Mouse (Mus musculus) left cerebral cortex, adult 18-20 months (tissue): Measurements from ENCODE around the gene Scn1a. TPM values are rescaled to one million over a fixed set of nuclear protein-coding genes. Genes with fewer than 3 reads are reported as not detected.

Source experiments
- DNase-seq, 2 experiments: peaks; one replicate each; pipeline ENCODE4 v3.0.0; 2021 to 2022; ENCODE audit warnings: low spot score in 2 of 2, mixed read lengths in 1 of 2
- total RNA-seq, 2 experiments: library from RNA; stranded (reverse); gene quantifications; 2 replicates each; pipeline ENCODE4 v1.2.3; 2021

Scn1a gene
- total RNA-seq, 2 experiments from 2014 or later: 102 to 126 TPM

DNA sequence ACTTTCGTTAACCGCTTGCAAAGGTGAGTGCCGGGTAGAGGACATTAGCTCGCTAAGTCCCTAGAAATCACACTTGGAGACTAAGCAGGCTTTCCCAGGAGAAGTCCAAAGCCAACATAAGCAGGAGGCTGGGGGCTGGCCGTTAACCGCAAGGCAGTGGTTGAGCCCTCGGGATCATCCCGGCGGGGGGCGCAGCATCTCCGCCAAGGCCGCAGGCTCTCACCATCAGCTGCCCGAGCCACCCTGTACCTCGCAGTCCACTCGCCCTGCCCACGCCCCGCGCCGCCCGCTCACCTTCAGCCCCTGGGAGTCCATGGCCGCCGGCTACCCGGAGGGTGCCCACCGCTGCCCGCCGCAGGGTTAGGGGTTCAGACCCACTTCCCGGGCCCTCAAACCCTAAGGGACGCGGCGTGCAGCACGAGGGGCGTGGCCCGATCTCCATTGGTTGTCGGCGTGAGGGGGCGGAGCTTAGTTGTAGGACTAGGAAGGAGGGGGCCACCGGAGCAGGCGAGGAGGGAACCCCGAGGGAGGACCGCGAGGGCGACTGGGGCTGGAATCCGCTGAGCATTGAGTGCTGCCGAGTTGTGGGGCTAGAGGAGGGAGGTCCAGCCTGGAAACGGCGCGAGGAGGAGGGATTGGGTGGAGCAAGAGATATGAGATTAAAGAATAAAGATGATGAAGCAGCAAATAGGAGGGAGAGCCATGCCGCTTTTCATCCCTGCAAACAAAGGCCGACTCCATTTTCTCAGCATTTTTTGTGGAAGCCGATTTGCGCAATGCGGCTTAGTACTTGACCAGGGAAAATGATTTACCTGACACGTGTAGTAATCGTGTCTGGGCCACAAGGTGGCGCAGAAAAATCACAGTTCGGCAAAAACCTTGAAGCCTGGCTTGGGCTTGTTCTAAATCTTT is 184.2 kb downstream of the Scn1a start, which contains the start of gene Ttc21b:
Gene Ttc21b (minus strand): TSS at position 398 of the 912 bp plus-strand sequence.
- DNase-seq: peak; percentile 98

DNA sequence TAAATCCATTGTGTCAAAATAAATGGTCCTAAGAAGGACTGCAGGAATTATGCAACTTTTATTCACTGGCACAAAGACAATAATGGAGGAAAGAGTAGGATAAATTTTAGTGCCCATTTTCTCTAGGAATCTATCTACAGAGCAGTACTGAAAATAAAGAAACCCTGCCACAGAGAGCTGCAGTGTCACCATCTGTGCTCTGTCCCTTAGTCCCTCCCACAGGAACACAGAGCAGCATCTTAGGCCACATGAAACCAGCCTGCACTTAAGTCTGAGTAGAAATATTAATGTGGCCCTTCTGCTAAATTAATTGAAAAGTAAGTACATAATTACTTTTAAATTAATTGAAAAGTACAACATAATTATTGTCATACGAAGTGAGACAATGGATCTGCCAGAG is 196.6 kb downstream of the Scn1a start:
- DNase-seq: no peak

DNA sequence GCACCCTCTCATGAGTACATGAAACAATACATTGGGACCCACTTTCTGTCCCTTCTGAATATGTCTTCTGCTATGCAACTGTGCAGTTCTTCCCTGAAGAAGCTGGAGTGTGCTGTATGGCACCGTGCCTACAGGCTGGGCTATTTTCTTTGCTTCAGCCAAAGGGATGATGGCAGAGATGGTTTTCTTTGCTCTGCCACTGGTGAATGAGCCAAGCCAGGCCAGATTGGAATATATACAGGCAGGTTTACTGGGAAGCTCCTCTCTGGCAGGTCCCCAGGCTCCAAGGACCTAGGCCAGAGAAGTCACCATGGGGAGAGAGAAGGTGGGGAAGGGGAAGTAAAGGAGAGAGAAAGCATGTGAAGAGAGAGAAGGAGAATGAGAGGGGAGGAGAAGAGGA is 200.3 kb downstream of the Scn1a start:
- DNase-seq: no peak

DNA sequence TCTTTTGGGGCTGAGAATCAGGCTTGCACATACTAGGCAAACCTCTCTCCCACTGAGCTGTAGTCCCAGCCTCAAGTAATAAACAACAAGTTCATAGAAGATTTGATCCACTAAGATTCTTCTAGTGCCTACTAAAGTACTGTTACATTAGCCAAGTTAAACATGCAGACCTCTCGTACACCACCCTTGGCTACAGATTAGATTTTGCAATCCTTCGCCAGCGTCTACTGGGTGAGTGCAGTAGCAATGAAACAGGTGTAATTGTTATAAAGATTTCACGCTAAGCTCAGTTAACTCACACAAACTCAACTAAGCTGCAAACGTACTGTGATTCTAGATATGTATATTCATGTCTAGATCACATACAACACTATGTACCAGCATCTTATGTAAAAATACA is 201.8 kb downstream of the Scn1a start:
- DNase-seq: no peak

DNA sequence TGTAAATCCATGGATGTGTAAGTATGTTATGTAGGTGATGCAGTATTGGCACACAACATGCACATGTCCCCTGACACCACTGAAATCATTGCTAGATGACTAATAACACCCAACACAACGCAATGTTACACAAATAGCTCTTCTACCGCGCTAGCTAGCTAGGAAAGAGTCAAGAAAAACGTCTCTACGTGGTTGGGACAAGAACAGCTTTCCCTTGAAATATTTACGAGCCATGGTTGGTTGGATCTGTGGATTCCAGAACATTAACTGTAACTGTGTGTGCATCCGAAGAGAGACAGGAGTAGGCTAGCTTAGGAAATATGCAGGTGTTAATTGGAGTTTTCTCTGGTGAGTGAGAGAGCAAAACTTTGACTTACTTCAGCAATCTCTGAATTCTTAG is 219.7 kb downstream of the Scn1a start:
- DNase-seq: no peak

Other genes with a start within 250 kb of the Scn1a start
- 1 to 10 TPM; 8.8 to 9.7 TPM for gene Ttc21b, start 184.2 kb downstream of the Scn1a start, total RNA-seq
- gene Scn9a, start 194.1 kb upstream of the Scn1a start, total RNA-seq: 1 to 10 TPM; 3.2 to 3.7 TPM